Mouse (Mus musculus): Measurements from ENCODE around the gene Nkx2-3.

DNA sequence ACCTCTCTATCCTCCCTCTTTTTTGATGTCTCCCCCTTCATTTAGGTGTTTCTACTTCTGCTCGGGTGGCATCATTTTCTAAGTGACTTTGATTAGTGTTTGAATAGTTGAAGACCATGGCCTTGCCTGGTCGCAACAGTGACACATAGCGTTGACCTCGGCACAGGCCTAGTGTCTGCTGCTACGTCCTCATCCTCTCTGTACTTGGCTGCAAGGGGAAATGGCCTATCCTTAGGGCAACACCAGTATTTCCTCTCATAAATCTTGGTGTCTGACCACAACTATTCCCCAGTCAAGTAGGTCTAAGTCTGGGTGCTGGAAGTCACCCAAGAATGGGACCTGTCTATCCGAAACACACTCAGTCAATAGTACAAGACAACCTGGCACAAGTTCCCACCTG, 47.5 kb downstream of the Nkx2-3 start:
- TF ChIP-seq POLR2A (IDR thresholded peaks at IDR 0.05; ENCODE audit: control insufficient read depth, low read depth, low read length): no peak
- TF ChIP-seq CTCF (IDR thresholded peaks at IDR 0.05; ENCODE audit: control insufficient read depth, insufficient read depth, insufficient replicate concordance, low read depth, low read length): no peak
